Mouse (Mus musculus): Measurements from ENCODE around the gene Pltp. TPM values are rescaled to one million over a fixed set of nuclear protein-coding genes. Genes with fewer than 3 reads are reported as not detected.
"Not testable (repeated sequence)": the region's sequence is repeated elsewhere in the genome, so short reads cannot be mapped to it uniquely, and the experiment has no call there.

The Pltp gene
- total RNA-seq, 1 experiment: 56.1 TPM

GRCm38 (mm10) chr2:164856309-164857100 lies 1.0 kb downstream of the Pltp start:
- peaks cover 18 to 24% of the 10 kb centered on the region in 2 experiments for H3K4me1 ChIP-seq (ENCODE audit: control insufficient read depth in 2 of 2, insufficient read depth in 2 of 2, low read length in 2 of 2, poor library complexity in 1 of 2)
- peak overlapping the region; percentile 76 to 78 for H3K4me3 ChIP-seq (ENCODE audit: insufficient read depth in 1 of 2, low read depth in 1 of 2, low read length in 2 of 2, poor library complexity in 1 of 2, severe bottlenecking in 1 of 2)
- DNase-seq (ENCODE audit: low read depth, low spot score): peak; percentile 68
- H3K9me3 ChIP-seq (ENCODE audit: control insufficient read depth, insufficient read depth, low read depth, low read length): no peaks in the 10 kb centered on the region
- TF ChIP-seq CHD2 (IDR thresholded peaks at IDR 0.05; ENCODE audit: low read depth, low read length) (no peak), ZNF384 (IDR thresholded peaks at IDR 0.05; ENCODE audit: low read depth, low read length) (no peak), MAFK (IDR thresholded peaks at IDR 0.05; ENCODE audit: insufficient read depth, low read depth, low read length) (no peak), HCFC1 (IDR thresholded peaks at IDR 0.05; ENCODE audit: borderline replicate concordance, insufficient read depth, low read length) (no peak), ZC3H11A (IDR thresholded peaks at IDR 0.05; ENCODE audit: borderline replicate concordance, low read depth, low read length) (no peak)
- H3K36me3 ChIP-seq (ENCODE audit: control insufficient read depth, insufficient read depth, low read length, poor library complexity, severe bottlenecking): peaks cover 31% of the 10 kb centered on the region
- H3K9ac ChIP-seq (ENCODE audit: insufficient read depth, low read depth, low read length, poor library complexity, severe bottlenecking): peak overlapping the region; percentile 80
- in situ Hi-C loops (cut with MboI; ENCODE audit: low sequenced_read_pairs in 2 of 2, unreplicated experiment in 2 of 2): no loop called here
- H3K27ac ChIP-seq (ENCODE audit: insufficient read depth, low read depth, low read length, poor library complexity, severe bottlenecking): peak overlapping the region; percentile 82

GRCm38 (mm10) chr2:164855572-164855971 lies 1.9 kb downstream of the Pltp start:
- in situ Hi-C loops (cut with MboI; ENCODE audit: low sequenced_read_pairs in 2 of 2, unreplicated experiment in 2 of 2); DNase-seq (ENCODE audit: low read depth, low spot score): not testable (repeated sequence)
- peaks cover 16 to 21% of the 10 kb centered on the region in 2 experiments for H3K4me1 ChIP-seq (ENCODE audit: control insufficient read depth in 2 of 2, insufficient read depth in 2 of 2, low read length in 2 of 2, poor library complexity in 1 of 2)

GRCm38 (mm10) chr2:164850061-164850460 lies 7.5 kb downstream of the Pltp start:
- DNase-seq (ENCODE audit: low read depth, low spot score): no peak
- H3K27ac ChIP-seq (ENCODE audit: insufficient read depth, low read depth, low read length, poor library complexity, severe bottlenecking): no peak overlapping the region
- H3K9me3 ChIP-seq (ENCODE audit: control insufficient read depth, insufficient read depth, low read depth, low read length): no peaks in the 10 kb centered on the region
- no peak for TF ChIP-seq CHD2 (IDR thresholded peaks at IDR 0.05; ENCODE audit: low read depth, low read length)
- no peak for TF ChIP-seq MAFK (IDR thresholded peaks at IDR 0.05; ENCODE audit: insufficient read depth, low read depth, low read length)
- no peak for TF ChIP-seq ZC3H11A (IDR thresholded peaks at IDR 0.05; ENCODE audit: borderline replicate concordance, low read depth, low read length)
- no peak for TF ChIP-seq ZNF384 (IDR thresholded peaks at IDR 0.05; ENCODE audit: low read depth, low read length)
- TF ChIP-seq HCFC1 (IDR thresholded peaks at IDR 0.05; ENCODE audit: borderline replicate concordance, insufficient read depth, low read length): no peak
- no peak overlapping the region for H3K4me3 ChIP-seq (ENCODE audit: insufficient read depth in 1 of 2, low read depth in 1 of 2, low read length in 2 of 2, poor library complexity in 1 of 2, severe bottlenecking in 1 of 2)
- in situ Hi-C loops (cut with MboI; ENCODE audit: low sequenced_read_pairs in 2 of 2, unreplicated experiment in 2 of 2): no loop called here
- peaks cover 67% of the 10 kb centered on the region for H3K36me3 ChIP-seq (ENCODE audit: control insufficient read depth, insufficient read depth, low read length, poor library complexity, severe bottlenecking)
- H3K9ac ChIP-seq (ENCODE audit: insufficient read depth, low read depth, low read length, poor library complexity, severe bottlenecking): no peak overlapping the region
- peaks cover 0 to 8% of the 10 kb centered on the region in 2 experiments; a peak in 2 of 4 replicates for H3K4me1 ChIP-seq (ENCODE audit: control insufficient read depth in 2 of 2, insufficient read depth in 2 of 2, low read length in 2 of 2, poor library complexity in 1 of 2)

More at GRCm38 (mm10) chr2:164855572-164855971, 1.9 kb downstream of the Pltp start:
- not testable (repeated sequence) for H3K27ac ChIP-seq (ENCODE audit: insufficient read depth, low read depth, low read length, poor library complexity, severe bottlenecking); H3K4me3 ChIP-seq (ENCODE audit: insufficient read depth in 1 of 2, low read depth in 1 of 2, low read length in 2 of 2, poor library complexity in 1 of 2, severe bottlenecking in 1 of 2); H3K9ac ChIP-seq (ENCODE audit: insufficient read depth, low read depth, low read length, poor library complexity, severe bottlenecking); H3K9me3 ChIP-seq (ENCODE audit: control insufficient read depth, insufficient read depth, low read depth, low read length)
- H3K36me3 ChIP-seq (ENCODE audit: control insufficient read depth, insufficient read depth, low read length, poor library complexity, severe bottlenecking): peaks cover 38% of the 10 kb centered on the region

- no peak for TF ChIP-seq CHD2 (IDR thresholded peaks at IDR 0.05; ENCODE audit: low read depth, low read length)
- no peak for TF ChIP-seq ZC3H11A (IDR thresholded peaks at IDR 0.05; ENCODE audit: borderline replicate concordance, low read depth, low read length)
- H3K27ac ChIP-seq (ENCODE audit: insufficient read depth, low read depth, low read length, poor library complexity, severe bottlenecking): no peak overlapping the region
- H3K4me1 ChIP-seq (ENCODE audit: control insufficient read depth in 2 of 2, insufficient read depth in 2 of 2, low read length in 2 of 2, poor library complexity in 1 of 2): no peaks in the 10 kb centered on the region
- peaks cover 66% of the 10 kb centered on the region for H3K36me3 ChIP-seq (ENCODE audit: control insufficient read depth, insufficient read depth, low read length, poor library complexity, severe bottlenecking)
- in situ Hi-C loops (cut with MboI; ENCODE audit: low sequenced_read_pairs in 2 of 2, unreplicated experiment in 2 of 2): no loop called here
- no peaks in the 10 kb centered on the region for H3K9me3 ChIP-seq (ENCODE audit: control insufficient read depth, insufficient read depth, low read depth, low read length)
- DNase-seq (ENCODE audit: low read depth, low spot score): no peak
- H3K4me3 ChIP-seq (ENCODE audit: insufficient read depth in 1 of 2, low read depth in 1 of 2, low read length in 2 of 2, poor library complexity in 1 of 2, severe bottlenecking in 1 of 2): no peak overlapping the region
- no peak overlapping the region for H3K9ac ChIP-seq (ENCODE audit: insufficient read depth, low read depth, low read length, poor library complexity, severe bottlenecking)
Measured at GRCm38 (mm10) chr2:164845782-164846181, 11.7 kb downstream of the Pltp start.

GRCm38 (mm10) chr2:164835164-164835563 lies 22.3 kb downstream of the Pltp start:
- no peak overlapping the region for H3K9ac ChIP-seq (ENCODE audit: insufficient read depth, low read depth, low read length, poor library complexity, severe bottlenecking)
- in situ Hi-C loops (cut with MboI; ENCODE audit: low sequenced_read_pairs in 2 of 2, unreplicated experiment in 2 of 2): no loop called here
- 0 out of 4 replicates have a peak overlapping the region, but pooled peaks of 1 of the 2 experiments have one; percentile 75 for H3K4me3 ChIP-seq (ENCODE audit: insufficient read depth in 1 of 2, low read depth in 1 of 2, low read length in 2 of 2, poor library complexity in 1 of 2, severe bottlenecking in 1 of 2)
- H3K9me3 ChIP-seq (ENCODE audit: control insufficient read depth, insufficient read depth, low read depth, low read length): no peaks in the 10 kb centered on the region
- peaks cover 37% of the 10 kb centered on the region for H3K36me3 ChIP-seq (ENCODE audit: control insufficient read depth, insufficient read depth, low read length, poor library complexity, severe bottlenecking)
- H3K27ac ChIP-seq (ENCODE audit: insufficient read depth, low read depth, low read length, poor library complexity, severe bottlenecking): no peak overlapping the region
- peaks cover 2 to 13% of the 10 kb centered on the region in 2 experiments; a peak in 1 of 4 replicates for H3K4me1 ChIP-seq (ENCODE audit: control insufficient read depth in 2 of 2, insufficient read depth in 2 of 2, low read length in 2 of 2, poor library complexity in 1 of 2)
- no peak for TF ChIP-seq CHD2 (IDR thresholded peaks at IDR 0.05; ENCODE audit: low read depth, low read length)
- TF ChIP-seq ZNF384 (IDR thresholded peaks at IDR 0.05; ENCODE audit: low read depth, low read length): no peak
- TF ChIP-seq HCFC1 (IDR thresholded peaks at IDR 0.05; ENCODE audit: borderline replicate concordance, insufficient read depth, low read length): no peak
- no peak for TF ChIP-seq MAFK (IDR thresholded peaks at IDR 0.05; ENCODE audit: insufficient read depth, low read depth, low read length)
- no peak for TF ChIP-seq ZC3H11A (IDR thresholded peaks at IDR 0.05; ENCODE audit: borderline replicate concordance, low read depth, low read length)
- DNase-seq (ENCODE audit: low read depth, low spot score): no peak
